Mouse (Mus musculus) cerebellum, postnatal 25 days (tissue): ENCODE results near the gene Cox7a2l.

Source experiments
- DNase-seq, 2 experiments: peaks; one replicate each; pipeline ENCODE4 v3.0.0; 2021; ENCODE audit warnings: mixed read lengths in 2 of 2

The Cox7a2l gene

GRCm38 (mm10) chr17:83517280-83518015, at the start of gene Cox7a2l:
Cox7a2l (minus strand) TSS chr17:83517330.
- DNase-seq: no peak

GRCm38 (mm10) chr17:83565506-83565905, 48.4 kb upstream of the Cox7a2l start:
- peak; percentile 29 to 51 for DNase-seq

GRCm38 (mm10) chr17:83564119-83564820, 47.1 kb upstream of the Cox7a2l start:
- peak; percentile 30 to 33 for DNase-seq

- DNase-seq: peak; percentile 68 to 78
Observed at GRCm38 (mm10) chr17:83563703-83564111, 46.6 kb upstream of the Cox7a2l start.

- no peak for DNase-seq
Observed at GRCm38 (mm10) chr17:83562153-83563010, 45.3 kb upstream of the Cox7a2l start.

- no peak for DNase-seq
Observed at GRCm38 (mm10) chr17:83559081-83559480, 42.0 kb upstream of the Cox7a2l start.

GRCm38 (mm10) chr17:83555836-83556235, 38.7 kb upstream of the Cox7a2l start:
- DNase-seq: no peak

- no peak for DNase-seq
Observed at GRCm38 (mm10) chr17:83554997-83555396, 37.9 kb upstream of the Cox7a2l start.

- DNase-seq: peak; percentile 41 to 72
Observed at GRCm38 (mm10) chr17:83548501-83549233, 31.5 kb upstream of the Cox7a2l start.

GRCm38 (mm10) chr17:83547145-83547544, 30.0 kb upstream of the Cox7a2l start:
- no peak for DNase-seq

GRCm38 (mm10) chr17:83545756-83546742, 28.9 kb upstream of the Cox7a2l start:
- peak in 1 of 2 experiments; percentile 14 for DNase-seq

- DNase-seq: no peak
Observed at GRCm38 (mm10) chr17:83545259-83545658, 28.1 kb upstream of the Cox7a2l start.

- no peak for DNase-seq
Observed at GRCm38 (mm10) chr17:83542424-83542823, 25.3 kb upstream of the Cox7a2l start.

- no peak for DNase-seq
Observed at GRCm38 (mm10) chr17:83539262-83540037, 22.3 kb upstream of the Cox7a2l start.

- DNase-seq: no peak
Observed at GRCm38 (mm10) chr17:83538694-83539093, 21.6 kb upstream of the Cox7a2l start.

- DNase-seq: no peak
Observed at GRCm38 (mm10) chr17:83538141-83538540, 21.0 kb upstream of the Cox7a2l start.

- DNase-seq: no peak
Observed at GRCm38 (mm10) chr17:83533150-83533549, 16.0 kb upstream of the Cox7a2l start.

- DNase-seq: peak; percentile 30 to 44
Observed at GRCm38 (mm10) chr17:83527651-83528381, 10.7 kb upstream of the Cox7a2l start.
